Mouse (Mus musculus) ES-E14 (cell line): ENCODE results near the gene Acp2.

Experiments used
- CHD2 ChIP-seq: IDR thresholded peaks from 2 replicates; pipeline ENCODE4 v1.6.1; 2014; ENCODE audit warnings: mild to moderate bottlenecking, low read depth, low read length, inconsistent platforms
- HCFC1 ChIP-seq: IDR thresholded peaks from 2 replicates; pipeline ENCODE4 v1.6.1; 2012; ENCODE audit warnings: low read length, inconsistent platforms, borderline replicate concordance; ENCODE audit not compliant: insufficient read depth
- ZC3H11A ChIP-seq: IDR thresholded peaks from 2 replicates; pipeline ENCODE4 v1.6.1; 2012; ENCODE audit warnings: low read depth, mild to moderate bottlenecking, inconsistent platforms, low read length, borderline replicate concordance

DNA sequence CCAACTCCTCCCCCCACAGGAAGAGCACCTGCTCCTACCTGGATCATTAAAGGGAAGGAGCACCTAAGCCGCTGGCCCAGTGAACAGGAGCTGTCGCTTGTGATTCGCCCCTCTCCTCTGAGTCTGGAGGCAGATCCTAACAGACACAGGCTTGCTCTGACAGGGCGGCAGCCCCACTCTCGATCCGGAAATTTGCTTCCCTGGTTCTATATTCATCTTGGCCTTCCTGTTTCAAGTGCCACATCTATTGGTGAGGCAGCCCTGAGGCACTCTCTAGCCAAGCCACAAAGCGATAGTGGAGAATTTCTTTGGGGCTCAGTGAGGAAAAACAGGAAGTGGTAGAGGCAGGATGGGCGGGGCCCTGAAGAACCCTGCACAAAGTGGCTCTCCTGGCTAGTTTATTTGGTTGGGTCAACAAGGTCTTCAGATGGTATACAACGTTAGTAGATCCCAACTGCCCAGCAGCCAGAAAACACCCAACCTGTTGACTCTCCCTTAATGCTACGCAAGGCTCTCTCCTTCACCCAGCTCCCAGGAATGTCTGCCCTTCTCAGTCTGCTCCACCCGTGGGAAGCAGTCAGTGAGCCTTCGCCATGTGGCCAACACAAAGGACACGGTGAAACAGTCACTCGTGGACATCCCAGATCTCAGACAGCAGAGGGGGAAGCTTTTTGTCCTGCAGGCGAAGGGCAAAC lies 18.8 kb upstream of the Acp2 start, which contains the start of gene Madd:
- TF ChIP-seq CHD2 (no peak), HCFC1 (no peak), ZC3H11A (no peak)
